Comparison of ENCODE assay signal across 8 mouse cellular contexts in genomic region chr5:106963584-106964512, GRCm38 (mm10). TPM values are rescaled to one million over a fixed set of nuclear protein-coding genes. Genes with fewer than 3 reads are reported as not detected.
A peak's percentile ranks its signal among the peaks of the same experiment; 100 is the strongest.
DNase-seq lines count a peak whose midpoint lies in the region; ATAC-seq and TF ChIP-seq lines count a peak whose summit lies in the region.

TSS of gene Cdc7 (plus strand) at chr5:106964322.

- peak; percentile 80; the same call in 1 of the 2 replicates for TF ChIP-seq POLR2A in limb, embryonic 14.5 days (IDR thresholded peaks at IDR 0.05; ENCODE audit: borderline replicate concordance, extremely low read depth, insufficient read depth, insufficient read length)

- peaks cover 12% of the 10 kb centered on the region for H3K4me1 ChIP-seq in embryonic facial prominence, embryonic 13.5 days
- peaks cover 8% of the 10 kb centered on the region; the same call in 1 of the 2 replicates for H3K4me1 ChIP-seq in limb, embryonic 14.5 days (ENCODE audit: control insufficient read depth, insufficient read depth, low read length)
- no peaks in the 10 kb centered on the region for H3K4me1 ChIP-seq in midbrain, postnatal 0 days (ENCODE audit: insufficient read depth, low read length)

- peak within 1 kb of the TSS; percentile 86 for H3K4me2 ChIP-seq in embryonic facial prominence, embryonic 13.5 days
- peak within 1 kb of the TSS; percentile 90 for H3K4me2 ChIP-seq in limb, embryonic 14.5 days (replicated peaks; ENCODE audit: low read depth, low read length, severe bottlenecking)
- H3K4me2 ChIP-seq in midbrain, postnatal 0 days (ENCODE audit: low read depth, low read length, poor library complexity, severe bottlenecking), result peak within 1 kb of the TSS; percentile 61

- TF ChIP-seq CTCF in midbrain, postnatal 0 days (IDR thresholded peaks at IDR 0.05), result no peak

- no peaks in the 10 kb centered on the region for H3K27me3 ChIP-seq in embryonic facial prominence, embryonic 13.5 days
- no peaks in the 10 kb centered on the region for H3K27me3 ChIP-seq in limb, embryonic 14.5 days (ENCODE audit: control insufficient read depth, insufficient read depth, low read length)
- H3K27me3 ChIP-seq in midbrain, postnatal 0 days (ENCODE audit: insufficient read depth, low read length), result no peaks in the 10 kb centered on the region

- peak; percentile 90 for ATAC-seq in embryonic facial prominence, embryonic 13.5 days (ENCODE audit: insufficient number of reproducible peaks, insufficient read depth, low FRiP score, low TSS enrichment, low read depth)
- ATAC-seq in limb, embryonic 14.5 days (ENCODE audit: low FRiP score, low read depth), result peak; percentile 93
- peak; percentile 90 for ATAC-seq in midbrain, postnatal 0 days (ENCODE audit: low FRiP score)

- H3K27ac ChIP-seq in embryonic facial prominence, embryonic 13.5 days, result peak within 1 kb of the TSS; percentile 60
- H3K27ac ChIP-seq in limb, embryonic 14.5 days (replicated peaks; ENCODE audit: low read depth, low read length), result peak within 1 kb of the TSS; percentile 55
- H3K27ac ChIP-seq in midbrain, postnatal 0 days (ENCODE audit: low read depth, low read length), result peak within 1 kb of the TSS; percentile 52; the same call in 1 of the 2 replicates

- H3K36me3 ChIP-seq in embryonic facial prominence, embryonic 13.5 days, result 0 out of 2 replicates have a peak, but pooled peaks cover 3% of the 10 kb centered on the region
- H3K36me3 ChIP-seq in limb, embryonic 14.5 days (ENCODE audit: control insufficient read depth, insufficient read depth, low read length), result peaks cover 10% of the 10 kb centered on the region; the same call in 1 of the 2 replicates
- no peaks in the 10 kb centered on the region for H3K36me3 ChIP-seq in midbrain, postnatal 0 days (ENCODE audit: insufficient read depth, low read length)

- H3K9ac ChIP-seq in embryonic facial prominence, embryonic 13.5 days, result peak within 1 kb of the TSS; percentile 80
- peak within 1 kb of the TSS; percentile 73 for H3K9ac ChIP-seq in limb, embryonic 14.5 days (ENCODE audit: low read depth, low read length, severe bottlenecking)
- peak within 1 kb of the TSS; percentile 65 for H3K9ac ChIP-seq in midbrain, postnatal 0 days (replicated peaks; ENCODE audit: low read length, poor library complexity, severe bottlenecking)

- no peaks in the 10 kb centered on the region for H3K9me3 ChIP-seq in embryonic facial prominence, embryonic 13.5 days
- H3K9me3 ChIP-seq in limb, embryonic 14.5 days (ENCODE audit: control insufficient read depth, low read length), result no peaks in the 10 kb centered on the region
- no peaks in the 10 kb centered on the region for H3K9me3 ChIP-seq in midbrain, postnatal 0 days (ENCODE audit: low read length)

- 6% methylated on average over 54 of the region's 54 CpGs for WGBS in embryonic facial prominence, embryonic 13.5 days
- WGBS in limb, embryonic 14.5 days, result 5% methylated on average over 54 of the region's 54 CpGs
- 4% methylated on average over 50 of the region's 54 CpGs for WGBS in midbrain, postnatal 0 days

- peak within 1 kb of the TSS; percentile 82 for H3K4me3 ChIP-seq in embryonic facial prominence, embryonic 13.5 days
- H3K4me3 ChIP-seq in limb, embryonic 14.5 days (replicated peaks; ENCODE audit: low read length), result peak within 1 kb of the TSS; percentile 83
- H3K4me3 ChIP-seq in midbrain, postnatal 0 days (ENCODE audit: low read depth, low read length), result peak within 1 kb of the TSS; percentile 80

- DNase-seq in 3134 (ENCODE audit: extremely low read depth, insufficient read length, low spot score), result peak; percentile 93
- DNase-seq in adrenal gland, postnatal 36 days, result peak; percentile 95 to 96
- peak; percentile 93 for DNase-seq in heart, adult 8-10 months (ENCODE audit: low spot score)
- peak; percentile 90 for DNase-seq in kidney, adult 9 months
- DNase-seq in limb, embryonic 14.5 days (ENCODE audit: low spot score), result peak; percentile 92
- peak; percentile 93 for DNase-seq in midbrain, postnatal 0 days (ENCODE audit: low spot score)
- DNase-seq in spleen, postnatal 14 days (ENCODE audit: low spot score in 2 of 2), result peak; percentile 90 to 91

RNA-seq across cellular contexts. Expression of gene Cdc7, which starts in this region (rescaled TPM):
- total RNA-seq in adrenal gland, postnatal 36 days (2021), result 1 to 10 TPM; 2.3 to 3.6 TPM
- 51.6 and 55.7 TPM in 2 replicates for polyA plus RNA-seq in embryonic facial prominence, embryonic 13.5 days (2015; fragmentation: Nextera tagmentation; extraction: Ambion mirVana)
- total RNA-seq in heart, adult 8-10 months (2022), result under 1 TPM; 0.28 to 0.76 (median 0.42) TPM
- polyA plus RNA-seq in limb, embryonic 14.5 days (2012; rRNA removed), result 65.8 and 66.8 TPM in 2 replicates
- polyA plus RNA-seq in limb, embryonic 14.5 days (2014; fragmentation: Nextera tagmentation; extraction: Ambion mirVana), result 39.8 and 46.4 TPM in 2 replicates
- total RNA-seq in midbrain, postnatal 0 days (2014; rRNA removed), result 25.0 and 27.8 TPM in 2 replicates
- 24.7 and 27.3 TPM in 2 replicates for polyA plus RNA-seq in midbrain, postnatal 0 days (2015; fragmentation: Nextera tagmentation; extraction: Ambion mirVana)

Comparison
In these comparisons a context has a peak if more than half of its experiments do, and no peak if none do; other contexts are left out.
1. Peak in every context shown above with its lines: DNase-seq, ATAC-seq, H3K4me3 ChIP-seq and H3K27ac ChIP-seq.
2. Peak in DNase-seq in heart, adult 8-10 months; RNA of the gene not detected or under 1 TPM.